Mouse (Mus musculus) layer of hippocampus, adult 18-20 months (tissue): ENCODE measurements around the gene Nmur1. TPM values are rescaled to one million over a fixed set of nuclear protein-coding genes. Genes with fewer than 3 reads are reported as not detected.

Source experiments
- DNase-seq, 2 experiments: peaks; one replicate each; pipeline ENCODE4 v3.0.0; 2022; ENCODE audit warnings: low spot score in 2 of 2
- total RNA-seq, 2 experiments: library from RNA; stranded (reverse); gene quantifications; 2 replicates each; pipeline ENCODE4 v1.2.3; 2021

Gene Nmur1
- total RNA-seq, 2 experiments from 2014 or later = not detected

DNA sequence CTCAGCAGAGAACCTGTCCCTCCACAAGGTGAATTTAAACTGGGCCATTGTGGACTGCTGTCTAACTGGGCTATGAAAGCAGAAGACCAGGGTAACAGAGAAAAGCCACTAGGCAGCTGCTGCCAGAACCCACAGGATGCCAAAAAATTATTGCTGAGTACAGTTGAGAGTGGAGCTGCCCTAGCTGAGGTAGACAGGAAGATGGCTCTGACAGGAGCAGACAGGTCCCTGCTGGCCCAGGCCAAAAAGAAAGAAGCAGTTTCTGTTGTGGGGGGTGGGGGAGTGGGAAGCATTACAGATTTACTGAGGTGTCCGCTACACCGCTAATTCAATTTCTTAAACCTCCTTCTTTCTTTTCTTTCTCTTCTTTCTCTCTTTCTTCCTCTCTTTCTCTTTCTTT, 16.6 kb downstream of the Nmur1 start:
- DNase-seq = no peak

DNA sequence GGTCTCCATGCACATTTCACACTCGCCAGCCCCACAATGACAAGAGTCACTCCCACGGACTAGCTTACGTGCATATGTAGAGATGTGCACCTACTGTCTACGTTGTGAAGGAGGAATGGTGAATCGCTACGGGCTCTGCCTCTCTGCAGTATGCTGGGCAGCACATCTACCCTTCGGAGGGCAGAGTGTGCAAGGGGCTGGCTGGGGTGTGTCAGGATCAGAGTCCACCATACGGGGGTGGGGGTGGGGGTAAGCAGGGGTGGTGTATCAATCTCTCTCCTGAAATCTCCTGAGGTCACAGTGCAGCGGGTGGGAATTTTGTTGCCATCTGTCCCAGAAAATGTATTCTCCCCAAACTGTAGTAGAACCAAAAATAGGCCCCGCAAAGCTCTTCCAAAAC, 17.5 kb downstream of the Nmur1 start:
- no peak for DNase-seq

DNA sequence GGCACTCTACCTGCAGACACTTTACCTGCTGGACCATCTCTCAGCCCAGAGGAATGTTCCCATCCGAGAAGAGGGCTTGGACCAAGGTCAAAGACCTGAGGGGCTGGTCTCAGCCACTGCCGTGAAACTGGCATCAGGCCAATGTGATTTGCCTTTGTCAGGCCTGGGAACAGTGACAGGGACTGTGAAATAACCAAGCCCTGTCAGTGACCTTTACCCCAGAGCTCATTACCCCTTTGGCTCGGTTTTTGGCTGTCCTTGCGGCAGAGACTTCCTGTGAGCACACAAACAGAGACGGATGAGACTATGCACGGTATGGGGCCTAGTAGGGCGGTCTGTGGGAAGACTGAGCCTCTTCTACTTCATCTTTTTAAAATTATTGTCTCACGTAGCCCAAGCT, 19.1 kb downstream of the Nmur1 start:
- no peak for DNase-seq

DNA sequence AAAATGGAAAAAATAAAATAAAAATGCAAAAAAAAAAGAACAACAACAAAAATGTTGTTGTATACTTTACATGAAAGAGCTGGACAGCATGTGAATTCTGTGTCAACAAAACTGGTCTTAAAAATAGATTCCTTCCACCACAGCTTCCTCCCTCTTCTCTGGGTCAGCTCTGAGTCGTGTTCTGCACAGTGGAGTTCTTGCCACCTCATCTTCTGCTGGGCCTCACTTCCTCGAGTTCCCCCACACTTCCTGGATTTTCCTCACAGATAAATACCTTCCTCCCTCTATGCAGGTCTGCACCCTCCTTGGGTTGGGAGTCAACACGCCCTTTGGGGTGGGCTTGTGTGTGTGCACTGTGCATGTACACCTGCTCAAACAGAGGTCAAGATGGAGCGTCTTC, 19.7 kb downstream of the Nmur1 start:
- DNase-seq = no peak

DNA sequence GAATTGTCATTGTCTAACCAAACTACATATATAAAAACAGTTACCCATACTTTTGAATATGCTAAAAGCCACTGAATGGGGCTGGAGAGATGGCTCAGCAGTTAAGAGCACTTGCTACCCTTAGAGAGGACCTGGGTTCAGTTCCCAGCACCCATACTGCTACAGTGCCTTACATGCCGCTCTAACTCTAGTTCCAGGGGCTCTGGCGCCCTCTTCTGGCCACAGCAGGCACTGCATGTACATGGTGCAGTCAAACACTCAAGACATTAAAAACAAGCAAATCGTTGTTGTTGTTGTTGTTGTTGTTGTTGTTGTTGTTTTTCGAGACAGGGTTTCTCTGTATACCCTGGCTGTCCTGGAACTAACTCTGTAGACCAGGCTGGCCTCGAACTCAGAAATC, 21.2 kb downstream of the Nmur1 start:
- DNase-seq = no peak

DNA sequence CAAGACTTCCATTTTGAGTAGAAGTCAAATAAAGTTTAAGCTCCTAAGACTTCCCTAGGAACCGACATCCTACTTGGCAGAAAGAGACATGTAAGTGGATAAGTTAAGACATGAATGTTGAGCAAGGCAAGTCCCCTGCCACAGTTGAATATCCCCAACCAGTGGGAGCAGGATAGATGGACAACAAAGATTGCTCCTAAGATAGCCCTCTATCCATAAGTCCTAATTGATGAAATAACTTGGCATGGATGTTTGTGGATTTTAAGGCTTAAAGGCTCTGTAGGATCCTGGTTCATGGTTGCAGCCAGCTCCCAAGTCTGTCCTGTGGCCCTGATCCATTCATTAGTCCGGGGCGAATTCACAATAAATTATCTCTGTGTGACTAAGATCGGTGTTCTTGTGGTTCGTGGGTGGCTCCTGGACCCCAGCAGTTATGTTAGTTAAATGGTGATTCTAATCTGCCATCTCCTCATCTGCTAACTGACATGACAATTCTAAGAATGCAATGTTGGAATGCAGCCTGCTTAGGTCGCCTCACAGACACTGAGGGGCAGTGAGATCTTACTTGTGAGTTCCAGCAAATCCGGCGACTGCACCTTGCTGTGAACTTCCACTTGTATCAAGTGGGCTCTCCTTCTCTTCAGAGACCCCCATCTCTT, 25.8 kb downstream of the Nmur1 start:
- DNase-seq = no peak

DNA sequence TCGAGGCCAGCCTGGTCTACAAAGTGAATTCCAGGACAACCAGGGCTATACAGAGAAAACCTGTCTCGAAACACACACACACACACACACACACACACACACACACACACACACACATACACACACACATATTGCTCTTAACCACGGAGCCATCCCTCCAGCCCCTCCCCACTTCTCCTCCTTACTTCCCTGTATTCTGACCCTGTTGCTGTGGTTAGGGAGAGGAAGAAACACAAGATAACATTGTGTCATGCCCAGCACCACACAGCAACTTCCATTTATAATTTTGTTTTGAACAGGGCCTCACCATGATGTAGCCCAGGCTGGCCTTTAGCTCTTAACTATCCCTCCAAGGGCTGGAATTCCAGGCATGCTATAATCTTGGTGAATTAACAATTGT, 26.7 kb downstream of the Nmur1 start:
- no peak for DNase-seq

DNA sequence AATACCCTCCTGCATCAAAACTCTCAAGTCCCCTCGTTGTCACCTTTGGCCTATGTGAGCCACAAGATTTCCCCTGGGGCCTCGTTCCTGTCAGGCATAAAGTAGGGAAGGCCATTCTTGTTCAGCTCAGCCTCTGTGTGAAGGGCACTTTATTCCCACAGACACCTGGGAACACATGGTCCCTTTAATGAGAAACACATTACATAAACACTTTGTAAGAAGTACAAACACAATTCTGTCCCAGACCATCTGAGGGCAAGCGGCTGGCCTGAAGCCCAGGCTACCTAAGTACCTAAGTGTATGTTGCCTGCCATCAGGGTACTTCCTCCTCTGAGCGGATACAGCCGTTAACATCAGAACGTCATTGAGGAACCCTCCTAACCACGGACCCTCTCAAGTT, 27.8 kb downstream of the Nmur1 start:
- DNase-seq = no peak

DNA sequence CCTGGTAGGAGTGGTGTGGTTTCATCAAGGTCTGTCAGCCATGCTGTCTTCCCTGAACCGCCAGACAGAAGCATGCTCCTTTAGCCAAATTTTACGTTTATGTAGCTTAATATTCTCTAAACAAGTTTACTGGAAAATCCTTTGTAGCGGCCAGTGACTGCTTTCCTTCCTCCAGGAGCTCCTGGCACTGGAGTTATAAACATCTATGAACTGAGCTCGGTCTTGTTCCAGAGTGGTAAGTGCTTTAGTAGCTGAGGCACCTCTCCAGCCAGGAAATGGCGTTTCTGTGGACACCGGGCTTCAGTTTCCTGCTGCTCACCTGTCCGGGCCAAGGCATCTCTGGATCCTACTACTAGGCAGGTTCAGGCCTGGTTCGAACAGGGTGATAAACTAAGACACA, 28.4 kb downstream of the Nmur1 start:
- no peak for DNase-seq

DNA sequence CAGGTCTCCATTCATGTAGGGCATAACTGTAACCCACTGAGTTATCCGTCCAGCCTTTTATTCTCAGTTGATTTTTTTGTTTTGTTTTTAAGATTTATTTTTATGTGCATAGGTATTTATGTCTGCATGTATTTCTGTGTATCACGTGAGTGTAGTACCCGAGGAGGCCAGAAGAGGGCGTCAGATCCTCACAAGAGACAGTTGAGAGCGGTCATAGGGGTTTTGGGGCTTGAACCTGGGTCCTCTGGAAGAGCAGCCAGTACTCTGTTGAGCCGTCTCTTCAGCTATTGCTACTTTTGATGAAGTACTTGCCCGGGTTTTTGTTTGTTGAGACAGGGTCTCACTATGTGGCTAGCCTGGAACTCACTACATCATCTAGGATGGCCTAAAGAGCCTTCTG, 30.1 kb downstream of the Nmur1 start:
- DNase-seq = no peak

DNA sequence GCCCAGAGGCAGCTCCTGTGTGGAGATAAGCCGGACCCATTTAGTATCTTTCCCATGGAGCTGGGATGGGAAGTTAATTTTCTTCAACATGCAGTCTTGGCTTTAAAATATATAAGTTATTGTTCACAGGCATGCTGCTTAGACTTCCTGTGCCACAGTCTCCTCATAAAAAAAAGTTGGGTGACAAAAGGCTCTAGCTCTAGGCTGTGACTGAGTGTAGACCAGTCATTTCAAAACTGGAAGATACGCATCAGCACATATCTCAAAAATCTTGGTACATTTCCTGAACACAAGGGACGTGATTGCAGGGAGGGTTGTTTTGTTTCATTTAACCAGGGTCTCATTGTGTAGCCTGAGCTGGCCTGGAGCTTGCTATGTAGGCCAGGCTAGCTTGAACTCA, 31.8 kb downstream of the Nmur1 start:
- DNase-seq = no peak

DNA sequence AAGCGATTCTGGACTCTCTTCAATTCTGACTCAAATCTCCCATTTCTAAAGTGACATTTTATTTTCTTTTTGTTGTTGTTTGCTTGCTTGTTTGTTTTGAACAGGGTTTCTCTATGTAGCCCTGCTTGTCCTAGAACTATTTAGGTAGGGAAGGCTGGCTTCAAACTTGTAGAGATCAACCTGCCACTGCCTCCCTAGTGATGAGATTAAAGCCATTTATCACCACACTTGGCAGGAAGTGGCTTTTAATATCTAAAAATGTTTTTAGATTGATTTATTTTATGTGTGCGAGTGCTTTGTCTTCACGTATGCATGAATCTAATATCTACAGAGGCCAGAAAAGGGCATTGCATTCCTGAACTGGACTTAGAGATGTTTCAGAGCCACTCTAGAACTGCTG, 32.8 kb downstream of the Nmur1 start:
- no peak for DNase-seq

DNA sequence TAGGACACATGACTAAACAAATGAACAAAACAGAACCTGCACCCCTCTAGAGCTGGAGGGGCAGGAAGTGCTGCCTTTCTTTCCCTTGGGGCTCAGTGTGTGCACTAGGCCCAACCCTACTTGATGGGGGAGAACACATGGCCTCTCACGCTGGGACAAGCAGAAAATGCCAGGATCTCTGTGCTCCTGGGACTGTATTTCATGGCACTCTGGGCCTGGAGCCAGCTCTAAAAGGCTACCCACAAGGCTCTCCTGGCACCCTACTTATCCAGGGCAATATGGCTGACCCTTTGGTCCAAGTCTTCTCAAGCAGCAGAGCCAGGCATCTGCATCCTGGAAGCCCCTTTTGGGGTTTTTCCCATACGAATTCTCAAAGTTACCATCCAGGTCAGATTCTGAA, 34.6 kb downstream of the Nmur1 start:
- DNase-seq = no peak

DNA sequence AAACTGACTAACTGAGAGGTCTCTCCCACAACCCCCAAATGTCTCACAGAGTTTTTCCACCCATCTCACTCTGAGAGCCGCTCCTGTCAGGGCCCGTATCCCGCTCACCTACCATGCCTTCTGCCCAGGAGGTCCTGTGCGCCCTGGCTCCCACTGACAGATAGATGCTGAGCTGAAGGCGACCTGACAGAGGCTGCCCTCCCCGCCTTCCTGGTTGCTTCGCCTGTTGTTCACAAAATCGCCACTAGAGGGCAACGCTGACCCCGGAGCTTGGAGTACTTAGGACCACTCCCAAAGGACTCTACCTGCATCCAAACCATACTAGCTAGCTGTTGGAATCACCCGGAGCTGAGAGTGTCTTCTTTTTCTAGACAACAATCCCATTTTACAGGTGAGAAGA, 36.8 kb downstream of the Nmur1 start:
- peak; percentile 25 to 76 for DNase-seq

DNA sequence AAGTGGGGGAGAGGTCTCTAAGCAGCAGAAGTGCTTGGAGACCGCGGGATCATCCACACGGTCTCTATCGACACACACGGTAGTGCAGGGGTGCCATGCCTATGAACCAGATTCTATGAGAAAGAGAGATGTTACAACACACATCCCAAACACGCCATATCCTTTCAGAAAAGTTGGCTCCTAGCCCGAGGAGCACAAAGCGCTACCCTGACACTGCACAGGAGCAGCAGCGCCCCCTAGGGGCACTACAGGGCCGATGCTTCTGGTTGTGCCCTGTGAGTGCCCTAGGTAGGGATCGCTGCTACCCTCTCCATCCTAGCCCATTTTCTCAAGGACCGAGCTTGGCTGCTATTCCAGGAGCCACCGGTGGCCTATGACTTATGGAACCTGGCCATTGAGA, 45.0 kb downstream of the Nmur1 start:
- DNase-seq = peak in 1 of 2 experiments; percentile 70

DNA sequence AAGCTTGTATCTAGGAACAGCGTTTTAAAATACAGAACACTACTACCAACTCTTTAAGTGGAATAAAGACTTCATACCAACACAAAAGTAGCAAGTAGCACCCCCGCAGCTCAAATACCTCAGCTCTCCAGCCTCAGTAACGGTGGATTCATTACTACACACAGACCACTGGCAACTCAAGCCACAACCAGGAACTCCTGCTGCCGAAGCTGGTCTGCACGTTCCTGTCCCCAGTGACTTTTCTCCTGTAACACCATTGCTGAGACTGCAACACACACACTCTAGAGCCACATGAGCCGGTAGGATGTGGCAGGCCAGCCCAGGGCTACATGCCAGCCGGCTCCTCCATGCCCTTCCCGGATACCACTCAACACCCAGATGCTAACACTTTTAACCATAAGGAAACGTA, 46.9 kb downstream of the Nmur1 start:
- peak in 1 of 2 experiments; percentile 11 for DNase-seq

DNA sequence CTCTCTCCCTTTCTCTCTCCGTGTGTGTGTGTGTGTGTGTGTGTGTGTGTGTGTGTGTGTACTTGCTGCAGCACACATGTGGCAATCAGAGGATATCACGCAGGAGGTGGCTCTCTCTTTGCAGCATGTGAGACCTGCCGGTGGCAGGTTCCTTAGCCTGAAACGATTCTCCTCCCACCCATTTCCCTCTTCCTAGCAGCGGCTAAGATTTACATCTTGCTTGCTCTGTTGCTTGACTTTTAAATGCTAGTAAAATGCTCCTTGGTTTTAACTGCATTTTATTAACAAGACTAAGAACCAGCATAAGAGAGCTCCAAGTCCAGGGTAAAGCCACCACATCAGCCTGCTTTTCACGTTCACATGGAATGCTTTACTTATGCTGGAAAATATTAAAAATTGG, 47.4 kb downstream of the Nmur1 start:
- peak in 1 of 2 experiments; percentile 7 for DNase-seq

DNA sequence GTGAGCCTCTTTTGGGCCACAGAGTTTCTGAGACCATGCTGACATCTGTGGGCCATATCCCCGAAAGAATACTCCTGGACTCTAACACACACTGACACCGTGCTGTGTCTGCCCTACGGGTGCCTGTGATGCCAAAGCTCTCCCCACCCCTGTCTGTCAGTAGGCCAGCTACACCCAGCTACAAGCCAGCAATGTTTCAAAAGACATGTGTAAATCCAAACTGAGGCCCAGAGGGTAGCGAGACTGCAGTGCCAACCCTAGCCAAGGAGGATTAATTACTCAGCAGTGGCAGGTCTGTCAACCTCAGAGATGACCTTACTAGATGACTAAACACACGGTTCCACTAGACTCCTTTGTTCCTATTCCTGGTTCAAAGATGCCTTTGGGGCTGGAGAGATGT, 49.7 kb downstream of the Nmur1 start:
- no peak for DNase-seq

DNA sequence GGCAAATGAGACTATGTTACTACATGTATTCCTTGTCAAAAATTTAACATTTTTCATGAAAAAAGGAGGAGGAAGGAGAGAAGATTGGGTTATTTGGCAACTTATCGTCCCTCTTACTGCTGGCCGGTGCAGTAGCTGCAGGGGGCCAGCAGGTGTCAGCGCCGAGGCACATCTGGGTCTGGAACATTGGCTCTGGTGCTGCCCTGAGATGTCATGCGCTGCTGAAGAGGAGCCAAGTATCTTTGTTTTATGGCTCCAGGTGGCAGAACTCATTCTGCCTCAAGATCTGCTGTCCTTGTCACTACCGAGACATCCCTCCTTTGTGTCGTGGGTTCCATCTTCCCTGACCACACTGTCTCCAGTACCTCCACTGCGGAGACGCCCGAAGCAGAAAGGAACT, 54.0 kb downstream of the Nmur1 start:
- DNase-seq = no peak

DNA sequence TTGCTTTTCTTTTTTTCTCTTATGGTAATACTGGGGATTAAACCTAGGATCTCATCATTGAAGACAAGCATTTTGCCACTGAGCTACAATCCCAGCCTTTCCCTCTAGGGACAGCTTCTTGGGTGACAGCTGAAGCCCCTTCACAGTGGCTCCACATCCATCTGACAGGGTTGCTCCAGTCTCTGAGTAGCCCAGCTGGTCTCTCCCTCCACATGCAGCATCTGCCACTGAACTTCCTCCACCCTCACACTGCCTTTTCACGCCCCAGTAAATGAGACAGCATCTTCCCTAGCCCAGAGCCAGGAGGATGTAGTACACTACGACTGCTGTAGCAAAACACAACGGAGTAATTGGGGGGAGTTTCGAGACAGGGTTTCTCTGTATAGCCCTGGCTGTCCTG, 57.9 kb downstream of the Nmur1 start:
- DNase-seq = no peak

DNA sequence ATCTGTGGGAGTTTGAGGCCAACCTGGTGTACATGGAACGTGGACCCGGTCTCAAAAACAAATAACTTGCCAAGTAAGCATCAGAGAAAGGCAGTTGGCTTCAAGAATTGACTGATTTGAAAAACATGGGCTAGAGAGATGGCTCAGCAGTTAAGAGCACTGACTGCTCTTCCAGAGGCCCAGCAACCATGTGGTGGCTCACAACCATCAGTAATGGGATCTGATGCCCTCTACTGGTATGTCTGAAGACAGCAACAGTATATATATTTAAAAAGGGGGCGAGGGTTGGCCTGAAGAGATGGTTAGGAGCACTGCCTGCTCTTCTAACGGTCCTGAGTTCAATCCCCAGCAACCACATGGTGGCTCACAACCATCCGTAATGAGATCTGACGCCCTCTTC, 62.4 kb downstream of the Nmur1 start:
- no peak for DNase-seq

DNA sequence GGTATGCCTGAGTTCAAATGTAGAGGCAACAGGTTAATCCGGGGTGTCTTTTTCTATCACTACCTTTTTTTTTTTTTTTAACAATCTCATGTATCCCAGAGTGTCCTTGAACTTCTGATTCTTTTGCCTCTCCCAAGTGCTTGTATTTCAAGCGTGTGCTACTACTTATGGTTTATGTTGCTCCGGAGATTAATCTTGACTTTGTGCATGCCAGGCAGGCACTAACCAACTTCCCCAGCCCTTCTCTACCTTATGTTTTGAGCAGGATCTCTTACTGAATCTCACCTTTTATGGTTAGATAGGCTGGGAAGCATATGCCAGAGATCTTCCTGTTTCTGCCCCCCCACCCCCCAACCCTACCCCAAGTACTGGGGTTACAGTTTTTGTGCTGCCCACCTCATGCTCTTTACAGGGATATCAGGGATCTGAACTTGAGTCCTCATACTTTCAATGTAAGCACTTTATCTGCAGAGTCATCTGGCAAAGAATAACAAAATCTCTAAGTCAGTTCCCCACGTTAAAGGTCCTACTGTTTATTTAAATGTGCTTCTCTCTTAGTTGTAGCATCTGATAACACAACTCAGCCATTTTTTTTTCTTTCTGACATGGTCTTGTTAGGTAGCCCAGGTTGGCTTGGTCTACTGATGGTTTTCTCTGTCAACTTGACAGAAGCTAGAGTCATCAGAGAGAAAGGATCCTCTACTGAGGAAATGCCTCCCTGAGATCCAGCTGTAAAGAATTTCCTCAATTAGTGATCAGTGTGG, 64.0 kb downstream of the Nmur1 start:
- no peak for DNase-seq

DNA sequence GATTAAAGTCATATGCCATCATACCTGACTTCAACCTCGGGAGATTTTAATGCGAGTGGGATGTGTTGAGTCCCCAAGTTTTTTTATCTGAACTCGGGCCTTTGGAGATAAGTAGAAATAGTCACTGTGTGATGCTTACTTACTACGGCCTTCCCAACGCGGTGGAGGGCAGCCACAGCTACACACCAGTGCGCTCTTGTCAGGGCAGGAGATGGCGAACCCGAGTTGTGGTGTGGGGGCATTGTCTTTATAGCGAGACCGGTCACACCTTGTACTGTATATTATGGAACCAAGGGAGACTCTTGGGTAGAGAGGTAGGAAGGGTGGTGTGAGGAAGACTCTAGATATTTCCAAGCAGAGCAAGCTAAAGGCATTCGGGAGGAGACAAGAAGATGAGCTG, 65.6 kb downstream of the Nmur1 start:
- no peak for DNase-seq
